Mouse (Mus musculus) urinary bladder, postnatal 4 days (tissue): ENCODE results near the gene Capn9.

Experiments used
- DNase-seq, 2 experiments: peaks; one replicate each; pipeline ENCODE4 v3.0.0; 2021 to 2022; ENCODE audit warnings: low spot score in 2 of 2

Capn9 gene

GRCm38 (mm10) chr8:124571732-124572429, 4.0 kb upstream of the Capn9 start:
- DNase-seq = no peak

DNA sequence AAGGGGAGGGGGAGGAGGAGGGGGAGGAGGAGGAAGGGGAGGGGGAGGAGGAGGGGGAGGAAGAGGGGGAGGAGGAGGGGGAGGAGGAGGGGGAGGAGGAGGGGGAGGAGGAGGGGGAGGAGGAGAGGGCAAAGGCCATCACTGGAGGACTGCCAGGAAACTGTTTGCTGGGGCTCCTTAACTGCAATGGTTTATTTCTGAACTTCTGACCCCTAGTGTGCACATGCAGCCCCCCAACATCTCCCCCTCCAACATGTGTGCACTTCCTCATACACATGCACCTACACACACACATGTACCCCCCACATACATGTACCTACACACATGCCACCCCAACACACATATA, 3.5 kb upstream of the Capn9 start:
- no peak for DNase-seq

DNA sequence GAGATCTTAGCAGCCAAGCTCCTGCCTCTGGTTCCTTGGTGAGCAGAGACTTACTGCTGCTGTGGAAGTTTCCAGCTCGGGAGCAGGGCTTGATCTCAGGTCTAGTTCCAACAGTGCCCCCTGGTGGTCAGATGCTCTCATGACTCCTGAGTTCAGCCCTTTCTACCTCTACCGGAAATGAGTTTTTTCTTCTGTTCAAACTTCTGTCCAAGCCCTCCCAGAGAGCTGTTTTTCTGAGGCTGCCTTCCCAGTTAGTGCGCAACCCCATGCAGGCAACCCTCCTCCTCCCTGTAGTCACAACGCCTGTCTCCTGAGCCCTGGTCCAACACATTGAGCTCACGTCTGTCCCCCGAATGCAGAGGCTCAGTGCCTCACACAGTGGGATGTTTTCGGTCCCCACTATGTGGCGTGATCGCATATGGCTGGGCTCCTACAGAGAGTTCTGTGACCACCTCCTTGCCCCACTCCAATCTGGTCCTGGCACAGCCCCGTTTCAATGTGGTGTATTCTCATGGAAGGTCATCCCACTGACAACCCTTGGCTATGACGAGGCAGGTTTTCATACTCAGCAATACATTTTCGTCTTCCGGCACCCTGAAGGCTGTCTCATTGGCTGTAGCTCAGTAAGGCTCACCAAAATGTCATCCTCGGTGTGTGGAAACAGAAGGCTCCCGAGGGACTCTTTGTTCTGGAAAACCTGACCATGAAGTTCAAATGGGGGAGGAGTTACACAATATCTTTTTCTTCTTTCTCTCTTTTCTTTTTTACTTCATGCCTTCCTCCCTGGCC, 2.2 kb upstream of the Capn9 start:
- peak; percentile 83 to 93 for DNase-seq

DNA sequence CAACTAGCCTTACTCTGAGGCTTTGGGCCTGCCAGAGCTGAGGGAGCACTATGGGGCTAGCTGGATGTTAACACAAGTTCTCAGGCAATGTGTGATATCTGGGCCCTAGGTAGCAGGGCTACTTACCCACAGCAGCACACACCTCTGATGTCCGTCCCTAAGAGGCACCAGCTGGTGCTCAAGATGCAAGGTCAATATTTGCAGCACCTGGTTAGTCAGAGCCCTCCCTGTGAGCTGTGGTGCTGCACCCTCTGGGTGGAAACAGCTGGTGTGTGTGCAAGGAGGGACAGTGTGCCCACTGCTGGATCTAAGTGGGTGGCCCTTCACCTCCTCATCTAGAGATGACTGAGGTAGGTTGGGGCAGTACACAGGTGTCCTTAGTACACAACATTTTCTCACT, 840 bp downstream of the Capn9 start:
- no peak for DNase-seq

- DNase-seq = peak in 1 of 2 experiments; percentile 57
Measured at GRCm38 (mm10) chr8:124585718-124586425, 10.0 kb downstream of the Capn9 start.

DNA sequence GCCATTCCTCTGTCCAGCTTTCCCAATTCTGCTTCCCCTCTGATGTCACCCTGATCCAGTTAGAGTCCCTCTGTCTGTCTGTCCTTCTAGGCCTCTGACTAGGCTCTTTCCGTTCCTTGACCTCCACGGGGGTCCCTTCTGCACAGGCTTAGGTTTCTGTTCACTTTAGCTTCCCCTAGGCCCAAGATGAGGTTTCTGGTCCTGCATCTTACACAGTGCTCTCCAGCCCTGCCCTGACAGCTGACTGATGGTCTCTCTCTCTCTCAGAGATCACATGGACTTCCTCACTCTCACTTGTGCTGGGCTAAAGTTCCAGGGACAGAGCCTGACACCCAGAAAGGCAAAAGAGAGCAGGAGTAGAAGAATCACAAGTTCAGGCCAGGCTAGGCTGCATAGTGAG, 10.6 kb downstream of the Capn9 start:
- no peak for DNase-seq

- no peak for DNase-seq
Measured at GRCm38 (mm10) chr8:124589393-124589792, 13.5 kb downstream of the Capn9 start.

- no peak for DNase-seq
Measured at GRCm38 (mm10) chr8:124604066-124604465, 28.2 kb downstream of the Capn9 start.

DNA sequence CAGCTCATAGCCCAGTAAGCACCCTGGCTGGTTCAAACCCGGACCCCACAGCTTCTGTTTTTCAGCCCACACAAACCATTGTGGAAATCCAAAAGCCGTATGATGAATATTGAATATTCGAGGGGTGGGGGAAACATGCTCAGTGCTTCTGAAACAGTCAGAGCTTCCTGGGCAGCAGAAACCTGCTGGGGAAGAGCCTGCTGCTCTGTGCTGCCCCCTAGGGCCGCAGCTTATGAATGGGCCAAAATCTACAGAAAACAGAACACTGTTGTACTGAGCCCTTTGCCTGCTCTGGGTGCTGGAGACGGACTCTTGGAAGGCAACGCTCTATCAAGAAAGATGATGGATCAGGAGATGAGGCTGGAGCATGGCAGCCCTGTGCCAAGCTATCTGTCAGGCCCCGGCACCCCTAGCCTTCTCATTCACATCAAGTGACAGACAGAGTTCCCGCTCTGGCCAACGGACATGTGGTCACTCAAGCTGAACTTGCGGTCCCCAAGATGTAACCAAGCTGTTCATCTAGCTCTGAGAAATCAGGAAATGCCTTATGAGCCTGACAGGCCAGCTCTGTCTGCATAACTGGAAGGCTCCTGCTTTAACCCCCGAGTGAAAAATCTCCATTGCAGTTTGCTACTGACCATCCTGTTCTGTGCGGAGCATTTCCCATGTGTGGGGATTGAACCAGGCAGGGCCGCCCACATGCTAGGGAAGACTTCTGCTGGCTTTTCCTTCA, 32.5 kb downstream of the Capn9 start:
- DNase-seq = no peak

- DNase-seq = no peak
Measured at GRCm38 (mm10) chr8:124608972-124609353, 33.1 kb downstream of the Capn9 start.

GRCm38 (mm10) chr8:124614325-124614724, 38.4 kb downstream of the Capn9 start:
- DNase-seq = no peak

DNA sequence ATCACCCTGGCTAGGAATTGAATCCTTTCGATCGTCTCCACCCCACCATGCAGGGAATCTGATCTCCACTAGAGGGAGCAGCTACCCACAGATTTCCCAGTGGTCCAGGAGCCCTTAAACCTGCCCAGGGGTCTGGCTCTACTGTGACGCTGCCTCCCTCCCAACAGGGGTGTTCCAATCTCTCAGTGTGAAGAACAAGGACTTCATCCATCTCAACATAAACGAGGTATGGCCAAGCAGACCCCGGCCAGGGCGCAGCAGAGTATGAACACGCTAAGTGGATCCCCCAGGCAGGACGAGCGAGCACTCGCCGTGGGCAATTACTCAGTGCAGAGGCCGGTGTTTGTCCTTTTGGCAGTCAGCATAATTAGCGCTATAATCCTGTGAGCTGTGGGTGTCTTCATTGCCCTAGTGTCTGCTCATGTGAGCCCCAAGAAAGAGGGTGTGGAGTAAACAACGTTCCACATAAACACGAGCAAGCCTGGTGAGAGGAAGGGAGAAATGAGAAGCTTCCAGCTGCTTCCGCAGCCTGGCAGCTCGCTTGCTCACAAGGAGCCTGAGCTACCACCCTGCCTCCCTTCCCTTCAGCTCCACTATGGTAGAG, 41.5 kb downstream of the Capn9 start:
- peak; percentile 69 to 79 for DNase-seq

DNA sequence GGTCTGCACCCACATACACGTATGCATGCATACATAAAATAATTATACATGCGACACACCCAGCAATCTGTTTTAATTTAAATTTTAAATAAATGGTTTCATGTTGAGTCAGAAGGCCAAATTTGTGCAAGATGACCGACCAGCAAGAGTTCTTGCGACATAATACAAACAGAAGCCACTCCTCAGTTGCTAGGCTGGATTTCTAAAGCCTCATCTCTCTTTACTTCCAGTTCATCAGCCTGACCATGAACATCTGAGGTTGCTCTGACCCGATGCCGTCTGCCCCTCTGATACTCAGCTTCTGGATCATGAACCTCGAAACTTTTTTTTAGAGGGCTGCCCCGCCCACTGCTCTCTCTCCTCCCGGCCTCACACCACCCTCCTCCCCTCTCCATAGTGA, 42.3 kb downstream of the Capn9 start:
- no peak for DNase-seq

- no peak for DNase-seq
Measured at GRCm38 (mm10) chr8:124621255-124621654, 45.3 kb downstream of the Capn9 start.

- DNase-seq = no peak
Measured at GRCm38 (mm10) chr8:124626251-124626650, 50.3 kb downstream of the Capn9 start.

GRCm38 (mm10) chr8:124630489-124630888, 54.6 kb downstream of the Capn9 start:
- no peak for DNase-seq

DNA sequence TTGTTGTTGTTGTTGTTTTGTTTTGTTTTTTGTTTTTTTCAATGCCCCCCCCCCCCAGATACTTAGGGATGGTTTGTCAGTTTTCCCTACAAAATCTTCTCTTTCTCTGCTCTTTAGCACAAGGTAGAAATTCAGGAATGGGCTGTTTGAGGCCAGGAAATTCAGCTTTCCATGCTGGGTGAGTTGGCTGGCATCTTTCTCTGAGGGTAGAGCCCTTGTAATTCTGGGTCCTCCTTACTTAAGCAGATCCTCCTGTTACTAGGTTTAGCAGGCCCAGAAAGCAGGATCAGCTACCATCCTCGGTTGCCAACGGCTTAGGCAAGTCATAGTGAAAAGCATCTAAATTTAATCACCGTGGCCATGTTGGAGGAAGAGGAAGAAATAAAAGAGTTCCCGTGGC, 55.0 kb downstream of the Capn9 start:
- no peak for DNase-seq

DNA sequence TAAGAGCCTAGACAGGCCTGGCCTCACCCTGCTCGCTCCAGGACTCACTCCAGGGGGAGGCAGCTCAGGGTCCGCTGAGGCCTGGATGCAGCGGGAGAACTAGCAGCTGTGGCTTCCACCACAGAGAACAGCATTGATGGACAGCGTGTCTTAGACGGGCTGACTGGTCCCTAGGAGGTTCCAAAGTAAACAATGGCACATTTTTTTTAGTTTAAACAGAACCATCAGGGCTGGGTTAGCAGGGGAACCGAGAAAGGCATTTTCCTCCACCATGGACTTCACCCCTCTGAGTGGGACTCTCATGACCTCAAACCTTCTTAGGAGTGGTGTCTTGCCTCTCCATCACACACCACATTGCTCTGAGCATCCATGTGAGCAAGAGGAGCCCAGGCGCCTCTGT, 56.1 kb downstream of the Capn9 start:
- no peak for DNase-seq

DNA sequence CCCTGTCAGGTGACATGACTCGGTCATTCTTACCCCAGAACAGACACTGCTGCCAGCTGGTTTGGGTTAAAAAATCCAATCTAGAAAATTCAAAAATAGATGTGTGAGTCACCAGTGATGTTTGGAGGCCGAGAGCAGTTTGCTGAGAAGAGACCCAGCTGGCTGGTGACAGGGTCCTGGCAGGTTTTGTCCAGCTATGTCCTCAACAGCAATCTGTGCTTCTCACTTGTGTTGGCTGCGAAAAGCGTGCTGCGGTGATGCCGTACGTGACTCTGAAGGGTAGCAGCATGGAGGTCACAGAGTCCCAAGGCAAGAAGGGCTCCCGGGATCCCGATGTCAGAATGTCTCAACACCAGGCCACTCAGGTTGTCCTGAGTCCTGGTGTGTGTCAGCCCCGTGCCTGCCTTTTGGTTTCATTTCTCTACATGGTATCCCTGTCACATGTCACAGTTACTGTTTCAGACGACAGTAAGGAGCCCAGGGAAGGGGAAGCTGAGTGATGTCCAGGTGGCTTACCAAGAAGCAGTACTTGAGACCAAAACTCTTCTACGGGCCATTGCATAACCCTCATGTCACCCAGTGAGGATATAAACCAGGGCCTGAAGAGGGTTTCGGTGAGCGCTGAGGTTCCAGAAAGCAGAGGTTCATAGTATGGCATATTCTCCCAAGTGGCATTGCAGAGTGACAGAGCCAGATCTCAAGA, 57.2 kb downstream of the Capn9 start:
- peak; percentile 70 to 72 for DNase-seq

DNA sequence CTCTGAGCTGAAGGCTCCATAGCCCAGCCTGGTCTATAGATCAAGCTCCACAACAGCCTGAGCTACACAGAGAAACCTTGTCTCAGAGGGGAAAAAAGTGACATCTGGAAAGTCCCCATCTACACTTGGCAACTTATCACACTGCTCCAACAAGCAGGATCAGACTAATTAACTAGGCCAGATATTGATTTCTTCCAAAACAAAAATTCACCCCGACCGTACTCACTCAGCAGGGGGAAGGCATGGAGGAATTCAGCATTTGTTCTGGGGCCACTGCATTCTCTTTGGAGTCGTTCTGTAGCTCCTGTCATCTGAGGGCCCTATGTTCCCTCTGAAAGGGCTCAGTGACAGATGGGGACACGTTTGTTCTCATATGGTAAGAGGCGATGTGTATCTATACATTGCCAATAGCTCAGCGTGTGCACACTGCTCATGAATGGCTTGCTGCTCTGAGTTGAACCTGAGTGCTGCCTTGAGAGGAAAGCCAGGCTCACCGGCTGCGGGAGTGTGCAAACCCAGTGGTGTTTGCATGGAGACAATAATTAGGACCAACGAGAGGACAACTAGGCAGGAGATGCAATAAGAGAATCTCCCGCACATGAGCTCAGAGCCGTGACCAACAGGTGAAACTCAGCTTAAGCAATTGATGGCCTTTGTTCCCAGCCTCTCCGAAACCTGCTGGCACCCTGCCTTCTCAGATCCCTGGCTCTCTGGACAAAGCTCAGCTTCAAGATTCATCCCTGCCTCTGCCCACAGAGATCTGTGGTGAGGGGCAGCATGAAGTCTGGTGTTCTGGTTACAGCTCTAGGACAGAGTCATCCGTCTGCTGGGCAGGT, 58.7 kb downstream of the Capn9 start:
- no peak for DNase-seq

- DNase-seq = no peak
Measured at GRCm38 (mm10) chr8:124635247-124635502, 59.3 kb downstream of the Capn9 start.
